Mouse (Mus musculus): ENCODE measurements around the gene Tnni3k. TPM values are rescaled to one million over a fixed set of nuclear protein-coding genes. Genes with fewer than 3 reads are reported as not detected.

The Tnni3k gene
- polyA plus RNA-seq (2012; rRNA removed) = 0.36 and 0.68 TPM in 2 replicates

GRCm38 (mm10) chr3:155055231-155055916 is at the start of gene Tnni3k:
Tnni3k (minus strand) TSS chr3:155055407.

GRCm38 (mm10) chr3:155093116-155093956 is 38.1 kb upstream of the Tnni3k start, which contains the start of the genes Fpgt and Lrriq3:
Fpgt (minus strand) TSS chr3:155093403.
Lrriq3 (plus strand) TSS chr3:155093434.

Other genes starting within 250 kb of the Tnni3k start
- gene Fpgt, start 38.0 kb upstream of the Tnni3k start, polyA plus RNA-seq (2012; rRNA removed) = 8.6 and 15.8 TPM in 2 replicates
- gene Lrriq3, start 38.0 kb upstream of the Tnni3k start, polyA plus RNA-seq (2012; rRNA removed) = 0.43 and 0.67 TPM in 2 replicates